Mouse (Mus musculus): ENCODE results near the gene Ptpn12. TPM values are rescaled to one million over a fixed set of nuclear protein-coding genes. Genes with fewer than 3 reads are reported as not detected.
A peak's percentile ranks its signal among the peaks of the same experiment; 100 is the strongest.
"Not testable (repeated sequence)": the region's sequence is repeated elsewhere in the genome, so short reads cannot be mapped to it uniquely, and the experiment has no call there.

The Ptpn12 gene
- total RNA-seq, 1 experiment from 2014 or later: 64.5 TPM

DNA sequence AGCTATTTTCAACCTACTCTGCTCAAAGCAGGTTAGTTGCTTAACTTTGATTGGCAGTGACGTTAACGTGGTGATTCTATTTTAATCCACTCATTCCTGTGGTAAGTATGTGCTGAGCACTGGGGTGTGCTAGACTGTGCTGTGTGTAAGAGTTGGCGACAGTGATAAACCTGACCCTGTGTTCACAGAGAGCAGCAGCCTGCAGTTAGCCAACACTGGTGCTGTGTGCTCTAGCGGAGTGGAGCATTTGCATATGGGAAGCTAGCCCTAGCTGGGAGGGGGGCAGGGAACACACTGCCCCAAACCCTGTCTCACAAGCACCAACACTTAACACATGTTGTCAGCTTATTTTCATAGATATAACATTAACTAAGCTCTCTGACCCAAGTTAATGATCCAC lies 87.8 kb downstream of the Ptpn12 start:
- ATAC-seq (replicated peaks in 1 of 2; ENCODE audit: insufficient read depth in 1 of 2, low FRiP score in 2 of 2, low TSS enrichment in 1 of 2, low read depth in 1 of 2, poor library complexity in 2 of 2, severe bottlenecking in 2 of 2): peak; percentile 79 to 80

DNA sequence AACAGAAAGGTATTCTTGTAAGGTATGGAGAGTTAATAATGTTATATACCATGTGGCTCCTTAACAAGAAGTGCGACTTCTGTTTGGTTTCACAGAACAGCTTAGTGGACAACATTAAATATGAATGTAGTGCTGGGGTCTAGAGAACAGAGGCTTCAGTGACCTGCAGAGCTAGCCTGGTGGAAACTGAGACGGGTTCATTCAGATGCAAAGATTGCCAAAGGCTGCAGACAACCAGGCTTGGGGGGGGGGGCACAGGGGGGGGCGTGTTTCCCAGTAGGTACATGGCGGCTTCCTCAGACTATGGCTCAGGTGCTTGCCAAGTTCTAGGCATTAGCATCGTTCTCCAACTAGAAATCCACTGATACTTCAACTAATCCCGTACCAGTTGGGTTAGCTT lies 91.3 kb downstream of the Ptpn12 start:
- ATAC-seq (replicated peaks in 1 of 2; ENCODE audit: insufficient read depth in 1 of 2, low FRiP score in 2 of 2, low TSS enrichment in 1 of 2, low read depth in 1 of 2, poor library complexity in 2 of 2, severe bottlenecking in 2 of 2): no peak

DNA sequence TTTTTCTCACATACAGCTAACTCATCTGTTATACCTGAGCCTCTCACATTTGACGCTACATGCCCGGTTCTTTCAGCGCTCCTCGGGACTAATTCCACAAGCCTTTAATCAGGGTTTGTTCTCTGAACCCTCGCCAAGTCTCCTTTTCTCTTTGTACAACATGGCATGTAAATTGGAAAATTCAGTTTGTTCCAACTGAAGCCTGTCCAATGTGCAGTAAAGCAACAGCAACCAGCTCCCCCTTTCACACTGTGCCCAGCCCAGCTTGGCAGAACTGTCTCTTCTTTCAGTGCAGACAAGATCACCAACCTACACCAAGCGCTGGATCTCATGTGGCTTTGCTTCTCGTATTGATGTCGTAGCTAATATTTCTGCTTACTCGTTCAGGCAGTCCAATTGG lies 92.4 kb downstream of the Ptpn12 start:
- no peak for ATAC-seq (replicated peaks in 1 of 2; ENCODE audit: insufficient read depth in 1 of 2, low FRiP score in 2 of 2, low TSS enrichment in 1 of 2, low read depth in 1 of 2, poor library complexity in 2 of 2, severe bottlenecking in 2 of 2)

DNA sequence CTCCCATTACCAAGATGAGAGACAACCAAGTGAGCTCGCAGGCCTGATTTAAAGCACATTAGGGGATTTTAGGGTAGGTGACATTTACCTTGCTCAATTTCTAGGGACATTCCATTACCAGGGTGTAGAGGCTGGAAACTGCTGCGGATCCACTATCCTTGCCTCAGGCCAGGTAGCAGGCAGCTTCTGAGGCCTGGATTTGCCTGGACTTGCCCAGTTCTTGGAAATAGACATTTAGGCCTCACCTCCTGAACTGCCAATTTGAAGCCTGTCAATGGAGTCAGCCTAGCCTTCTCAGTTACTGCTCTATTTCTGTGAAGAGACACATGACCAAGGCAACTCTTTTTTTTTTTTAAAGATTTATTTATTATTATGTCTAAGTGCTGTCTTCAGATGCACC lies 94.8 kb downstream of the Ptpn12 start:
- no peak for ATAC-seq (replicated peaks in 1 of 2; ENCODE audit: insufficient read depth in 1 of 2, low FRiP score in 2 of 2, low TSS enrichment in 1 of 2, low read depth in 1 of 2, poor library complexity in 2 of 2, severe bottlenecking in 2 of 2)

DNA sequence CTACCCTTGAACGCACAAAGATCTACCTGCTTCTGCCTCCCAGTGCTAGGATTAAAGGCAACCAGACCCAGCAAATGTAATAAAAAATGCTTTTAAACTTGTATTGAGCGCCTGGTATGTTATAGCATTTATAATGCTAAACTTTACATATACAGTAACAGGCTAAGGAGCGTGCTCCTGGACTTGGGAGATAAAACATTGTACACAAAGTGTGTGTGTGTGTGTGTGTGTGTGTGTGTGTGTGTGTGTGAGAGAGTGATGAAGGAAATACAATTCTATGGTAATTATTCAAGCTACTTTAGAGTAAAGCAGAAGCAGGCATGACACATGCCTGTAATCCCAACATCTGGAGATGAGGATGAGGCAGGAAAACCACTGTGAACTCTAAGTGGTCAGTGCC lies 99.4 kb downstream of the Ptpn12 start, which contains the start of gene Rsbn1l:
Rsbn1l (minus strand) TSS at position 101 of the 400 bp plus-strand sequence.
- no peak for ATAC-seq (replicated peaks in 1 of 2; ENCODE audit: insufficient read depth in 1 of 2, low FRiP score in 2 of 2, low TSS enrichment in 1 of 2, low read depth in 1 of 2, poor library complexity in 2 of 2, severe bottlenecking in 2 of 2)

DNA sequence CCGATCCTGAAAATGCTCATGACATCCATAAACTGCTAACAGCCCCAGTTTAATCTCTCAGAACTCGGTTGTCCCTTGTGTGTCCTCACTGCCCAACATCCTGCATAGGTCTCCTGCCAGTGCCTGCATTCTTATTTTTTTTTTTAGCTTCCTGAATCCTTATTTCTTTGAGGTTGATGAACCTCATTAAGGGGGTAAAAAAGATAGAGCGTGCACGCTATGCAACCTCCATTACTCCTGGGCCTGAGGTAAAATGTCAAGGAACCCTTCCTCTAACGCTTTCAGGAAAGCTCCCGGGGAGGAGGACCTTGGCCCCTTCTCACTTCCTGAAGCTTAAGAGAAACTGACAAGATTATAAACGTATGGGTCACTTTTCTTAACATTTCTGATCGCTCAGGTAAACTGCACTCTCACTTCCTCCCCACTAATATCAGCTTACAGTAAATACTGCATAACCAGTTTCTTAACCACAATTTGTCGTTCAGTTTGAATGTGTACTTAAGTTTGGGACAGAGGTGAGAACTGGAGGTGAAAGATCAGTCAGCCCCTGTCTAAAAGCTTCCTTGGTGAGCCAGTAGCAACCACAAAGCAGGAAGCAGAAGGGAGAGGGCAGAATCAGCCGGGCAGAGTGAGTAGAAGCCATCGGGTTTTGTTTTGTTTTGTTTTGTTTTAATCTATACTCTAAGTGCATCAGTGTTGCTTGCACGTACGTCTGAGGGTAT lies 100.4 kb downstream of the Ptpn12 start:
- peak; percentile 44 to 65 for ATAC-seq (replicated peaks in 1 of 2; ENCODE audit: insufficient read depth in 1 of 2, low FRiP score in 2 of 2, low TSS enrichment in 1 of 2, low read depth in 1 of 2, poor library complexity in 2 of 2, severe bottlenecking in 2 of 2)

DNA sequence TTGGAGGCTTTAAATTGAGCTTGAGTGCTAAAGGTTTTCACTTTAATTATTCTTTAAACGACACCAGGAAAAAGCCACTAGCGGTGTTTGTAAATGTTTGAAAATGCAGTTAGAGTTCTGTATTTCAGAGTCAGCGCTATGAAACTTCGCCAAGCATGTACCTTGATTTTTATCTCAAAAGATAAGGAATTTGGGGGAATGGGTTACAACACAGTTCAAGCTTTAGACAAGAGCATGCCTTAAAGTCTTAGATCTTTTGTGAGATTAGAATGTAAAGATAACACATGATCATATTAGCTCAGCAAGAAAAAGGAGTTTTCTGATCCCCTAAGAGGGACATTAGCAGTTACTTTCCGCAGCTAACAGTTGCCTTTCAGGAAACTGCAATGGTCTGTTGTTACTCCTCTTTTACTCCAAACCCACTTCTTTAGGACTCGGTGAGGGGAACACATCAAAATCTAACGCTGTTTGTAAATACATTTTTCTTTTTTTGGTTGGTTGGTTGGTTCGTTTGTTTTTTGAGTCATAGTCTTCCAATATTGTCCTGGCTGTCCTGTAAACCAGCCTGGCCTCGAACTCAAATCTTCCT lies 103.3 kb downstream of the Ptpn12 start:
- no peak for ATAC-seq (replicated peaks in 1 of 2; ENCODE audit: insufficient read depth in 1 of 2, low FRiP score in 2 of 2, low TSS enrichment in 1 of 2, low read depth in 1 of 2, poor library complexity in 2 of 2, severe bottlenecking in 2 of 2)

GRCm38 (mm10) chr5:20951666-20952281 lies 103.9 kb downstream of the Ptpn12 start:
- ATAC-seq (replicated peaks in 1 of 2; ENCODE audit: insufficient read depth in 1 of 2, low FRiP score in 2 of 2, low TSS enrichment in 1 of 2, low read depth in 1 of 2, poor library complexity in 2 of 2, severe bottlenecking in 2 of 2): peak; percentile 88

DNA sequence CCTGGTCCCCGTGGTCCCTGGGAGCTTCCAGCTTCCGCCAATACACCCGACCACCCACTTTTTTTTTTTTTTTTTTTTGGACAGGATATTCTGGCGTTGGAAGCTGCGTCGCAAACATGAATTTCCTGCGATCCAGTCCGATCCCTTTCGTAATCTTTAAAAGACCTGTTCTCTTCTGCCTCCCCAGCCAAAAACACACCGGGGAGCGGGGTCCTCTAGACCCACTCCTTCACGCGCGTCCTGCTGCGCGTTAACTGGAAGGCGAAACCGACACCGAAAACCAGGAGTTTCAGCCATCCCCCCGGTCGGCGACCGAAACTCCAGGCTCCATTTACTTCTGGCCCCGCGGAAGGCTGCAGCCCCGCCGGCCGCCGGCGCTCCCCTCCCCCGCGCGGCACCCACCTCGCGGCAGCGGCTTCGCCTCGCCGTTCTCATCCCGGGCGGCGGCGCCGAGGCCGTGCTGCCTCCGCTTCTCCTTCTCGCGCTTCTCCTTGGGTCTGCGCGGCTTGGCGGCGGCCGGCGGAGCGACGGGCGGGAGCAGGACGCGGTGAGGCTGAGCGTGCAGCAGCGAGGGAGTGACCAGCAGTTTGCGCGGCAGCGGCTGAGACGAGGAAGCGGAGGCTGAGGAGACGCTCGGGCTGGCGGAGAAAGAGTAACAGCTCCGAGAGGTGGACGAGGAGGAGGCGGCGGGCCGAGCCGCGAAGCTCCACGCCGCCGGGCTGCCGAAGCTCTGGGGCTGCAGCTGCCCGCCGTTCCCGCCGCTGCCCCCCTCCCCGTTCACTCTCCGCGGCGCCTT lies 104.7 kb downstream of the Ptpn12 start:
- no peak for ATAC-seq (replicated peaks in 1 of 2; ENCODE audit: insufficient read depth in 1 of 2, low FRiP score in 2 of 2, low TSS enrichment in 1 of 2, low read depth in 1 of 2, poor library complexity in 2 of 2, severe bottlenecking in 2 of 2)

GRCm38 (mm10) chr5:20950516-20950854 lies 105.2 kb downstream of the Ptpn12 start:
- ATAC-seq (replicated peaks in 1 of 2; ENCODE audit: insufficient read depth in 1 of 2, low FRiP score in 2 of 2, low TSS enrichment in 1 of 2, low read depth in 1 of 2, poor library complexity in 2 of 2, severe bottlenecking in 2 of 2): no peak

DNA sequence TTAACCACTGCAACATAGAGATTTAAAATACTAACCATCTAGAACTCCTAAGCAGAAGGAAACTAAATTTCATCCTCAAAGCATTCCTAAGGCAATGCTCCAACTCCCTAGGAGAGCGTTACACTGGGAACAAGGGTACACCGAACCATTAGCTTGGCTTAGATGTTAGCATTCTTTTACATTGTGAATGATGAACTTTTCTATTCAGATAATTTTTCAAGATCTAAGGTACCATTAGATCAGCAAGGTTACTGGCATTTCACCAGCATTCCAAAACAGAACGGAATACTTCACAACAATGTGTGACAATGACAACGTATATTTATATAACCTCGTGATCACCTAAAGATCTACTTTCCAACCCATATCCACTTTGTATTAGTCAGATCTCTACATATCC lies 105.6 kb downstream of the Ptpn12 start:
- no peak for ATAC-seq (replicated peaks in 1 of 2; ENCODE audit: insufficient read depth in 1 of 2, low FRiP score in 2 of 2, low TSS enrichment in 1 of 2, low read depth in 1 of 2, poor library complexity in 2 of 2, severe bottlenecking in 2 of 2)

GRCm38 (mm10) chr5:20946906-20947305 lies 108.8 kb downstream of the Ptpn12 start:
- ATAC-seq (replicated peaks in 1 of 2; ENCODE audit: insufficient read depth in 1 of 2, low FRiP score in 2 of 2, low TSS enrichment in 1 of 2, low read depth in 1 of 2, poor library complexity in 2 of 2, severe bottlenecking in 2 of 2): no peak

DNA sequence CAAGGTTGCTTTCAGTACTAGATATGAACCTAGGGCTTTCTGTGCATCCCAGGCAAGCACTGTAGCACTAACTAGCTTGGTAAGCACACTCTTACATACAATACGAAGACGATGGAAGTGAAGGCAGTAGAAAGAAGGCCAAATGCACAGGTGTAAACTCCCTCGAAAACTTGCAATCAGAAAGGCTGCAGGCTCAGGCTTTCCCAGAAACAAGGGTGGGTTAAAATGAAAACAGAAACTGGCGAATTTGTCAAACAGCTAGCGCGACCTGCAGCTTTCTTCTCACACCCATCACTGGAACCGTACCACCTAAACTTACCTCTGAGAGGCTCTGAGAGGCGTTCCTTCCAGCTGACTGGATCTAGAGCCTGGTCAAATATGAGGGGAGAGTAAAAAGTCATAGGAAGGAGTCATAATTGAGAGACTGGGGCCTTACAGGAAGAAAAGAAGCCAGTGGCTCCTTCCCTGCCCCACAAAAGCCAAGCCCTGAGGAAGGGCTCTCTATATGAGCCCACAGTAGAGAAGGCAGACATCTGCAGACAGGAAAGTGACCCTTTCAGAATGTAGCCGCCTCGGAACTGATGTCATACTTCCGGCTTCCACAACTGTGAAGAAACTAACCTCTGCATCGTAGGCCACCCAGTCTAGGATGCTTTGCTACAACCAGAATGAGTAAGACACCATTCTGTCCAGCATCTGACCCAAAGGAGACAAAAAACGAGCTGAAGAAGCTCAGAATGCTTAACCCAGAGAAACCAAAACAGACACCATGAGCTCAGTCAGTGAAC lies 110.6 kb downstream of the Ptpn12 start:
- peak; percentile 66 to 68 for ATAC-seq (replicated peaks in 1 of 2; ENCODE audit: insufficient read depth in 1 of 2, low FRiP score in 2 of 2, low TSS enrichment in 1 of 2, low read depth in 1 of 2, poor library complexity in 2 of 2, severe bottlenecking in 2 of 2)

GRCm38 (mm10) chr5:20943791-20944190 lies 111.9 kb downstream of the Ptpn12 start:
- ATAC-seq (replicated peaks in 1 of 2; ENCODE audit: insufficient read depth in 1 of 2, low FRiP score in 2 of 2, low TSS enrichment in 1 of 2, low read depth in 1 of 2, poor library complexity in 2 of 2, severe bottlenecking in 2 of 2): not testable (repeated sequence)

DNA sequence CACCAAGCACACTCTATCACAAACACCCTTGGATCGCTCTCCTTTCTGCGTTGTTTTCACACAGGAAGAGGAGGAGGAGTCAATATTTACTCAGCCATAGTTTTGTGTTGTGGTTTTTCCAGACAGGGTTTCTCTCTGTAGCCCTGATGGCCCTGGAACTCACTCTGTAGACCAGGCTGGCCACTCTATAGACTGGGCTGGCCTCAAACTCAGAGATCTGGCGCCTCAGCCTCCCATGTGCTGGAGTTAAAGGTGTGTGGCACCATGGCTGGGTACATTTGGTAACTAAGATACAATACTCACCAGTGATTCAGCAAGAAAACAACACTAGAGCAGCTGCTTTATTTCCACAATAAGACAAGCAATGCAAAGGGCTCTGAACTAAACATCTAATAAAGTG lies 113.2 kb downstream of the Ptpn12 start:
- no peak for ATAC-seq (replicated peaks in 1 of 2; ENCODE audit: insufficient read depth in 1 of 2, low FRiP score in 2 of 2, low TSS enrichment in 1 of 2, low read depth in 1 of 2, poor library complexity in 2 of 2, severe bottlenecking in 2 of 2)

- peak; percentile 88 to 89 for ATAC-seq (replicated peaks in 1 of 2; ENCODE audit: insufficient read depth in 1 of 2, low FRiP score in 2 of 2, low TSS enrichment in 1 of 2, low read depth in 1 of 2, poor library complexity in 2 of 2, severe bottlenecking in 2 of 2)
These were observed 114.5 kb downstream of the Ptpn12 start for GRCm38 (mm10) chr5:20941205-20941604.

GRCm38 (mm10) chr5:20940696-20941095 lies 115.0 kb downstream of the Ptpn12 start:
- ATAC-seq (replicated peaks in 1 of 2; ENCODE audit: insufficient read depth in 1 of 2, low FRiP score in 2 of 2, low TSS enrichment in 1 of 2, low read depth in 1 of 2, poor library complexity in 2 of 2, severe bottlenecking in 2 of 2): no peak
